Mouse (Mus musculus) ES-Bruce4 (cell line): ENCODE results near the gene Gdpd5. TPM values are rescaled to one million over a fixed set of nuclear protein-coding genes. Genes with fewer than 3 reads are reported as not detected.

Experiments
- H3K27ac ChIP-seq: 2 replicates; pipeline ENCODE4 v1.5.1; 2012; ENCODE audit warnings: low read length, inconsistent platforms; ENCODE audit not compliant: insufficient read depth
- H3K27me3 ChIP-seq: 2 replicates; pipeline ENCODE4 v1.6.1; 2012; ENCODE audit warnings: mild to moderate bottlenecking, low read length, inconsistent platforms; ENCODE audit not compliant: control insufficient read depth, poor library complexity, insufficient read depth, severe bottlenecking
- H3K36me3 ChIP-seq: 2 replicates; pipeline ENCODE4 v1.6.1; 2012; ENCODE audit warnings: inconsistent platforms, mild to moderate bottlenecking, low read length, moderate library complexity; ENCODE audit not compliant: control insufficient read depth, poor library complexity, insufficient read depth, severe bottlenecking
- H3K4me1 ChIP-seq: one replicate; pipeline ENCODE4 v1.8.1; 2011; ENCODE audit warnings: low read length; ENCODE audit not compliant: control insufficient read depth, insufficient read depth
- H3K4me3 ChIP-seq: 2 replicates; pipeline ENCODE4 v1.5.1; 2011; ENCODE audit warnings: low read depth, mild to moderate bottlenecking, low read length
- H3K9ac ChIP-seq: 2 replicates; pipeline ENCODE4 v1.6.1; 2012; ENCODE audit warnings: low read depth, mild to moderate bottlenecking, inconsistent platforms; ENCODE audit not compliant: poor library complexity, severe bottlenecking
- H3K9me3 ChIP-seq: replicated peaks from 2 replicates; pipeline ENCODE4 v1.6.1; 2012; ENCODE audit warnings: mild to moderate bottlenecking, low read length, inconsistent platforms; ENCODE audit not compliant: control insufficient read depth, poor library complexity, insufficient read depth, severe bottlenecking
- CTCF ChIP-seq: IDR thresholded peaks from one replicate; pipeline ENCODE4 v1.8.1; 2011; ENCODE audit warnings: low read depth, low read length
- EP300 ChIP-seq: IDR thresholded peaks from 2 replicates; pipeline ENCODE4 v1.6.1; 2011; ENCODE audit warnings: low read depth, low read length; ENCODE audit not compliant: insufficient read depth
- POLR2A ChIP-seq: IDR thresholded peaks from one replicate; pipeline ENCODE4 v1.8.1; 2011; ENCODE audit warnings: low read length; ENCODE audit not compliant: insufficient read depth
- polyA plus RNA-seq: library from polyadenylated mRNA; stranded (reverse); fragments of >200 nt; gene quantifications from 2 replicates; pipeline ENCODE4 v1.2.4, GENCODE M21; 2011; ENCODE audit warnings: low read depth; ENCODE audit not compliant: missing spikeins, insufficient read depth, insufficient read length

The Gdpd5 gene
- polyA plus RNA-seq, 1 experiment = 5.9 TPM

DNA sequence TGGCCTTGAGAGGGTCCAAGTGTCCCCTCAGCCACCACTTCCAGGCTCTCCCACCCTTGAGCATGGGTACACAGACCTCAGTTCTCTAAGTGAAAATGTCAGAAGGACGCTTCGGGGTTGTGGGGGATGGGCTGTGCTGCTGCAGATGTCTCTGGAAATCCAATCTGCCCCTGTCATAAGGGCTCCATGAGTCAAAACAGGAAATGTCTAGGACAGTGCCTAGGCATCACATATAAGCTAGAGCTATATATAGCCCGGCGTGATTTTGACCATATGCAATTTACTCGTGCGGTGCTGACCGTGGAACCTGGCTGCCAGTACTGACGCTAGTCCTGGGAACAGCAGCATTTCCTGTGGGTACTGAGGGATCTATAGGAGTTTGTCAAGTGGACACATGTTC is 20.2 kb downstream of the Gdpd5 start:
- no peaks in the 10 kb centered on the region for H3K36me3 ChIP-seq
- H3K9ac ChIP-seq = no peak overlapping the region
- no peaks in the 10 kb centered on the region for H3K27me3 ChIP-seq
- no peak for TF ChIP-seq CTCF
- no peak for TF ChIP-seq EP300
- TF ChIP-seq POLR2A = no peak
- H3K4me1 ChIP-seq = peaks cover 10% of the 10 kb centered on the region
- H3K9me3 ChIP-seq = 0 out of 2 replicates have a peak, but pooled peaks cover 2% of the 10 kb centered on the region
- no peak overlapping the region for H3K4me3 ChIP-seq
- no peak overlapping the region for H3K27ac ChIP-seq

DNA sequence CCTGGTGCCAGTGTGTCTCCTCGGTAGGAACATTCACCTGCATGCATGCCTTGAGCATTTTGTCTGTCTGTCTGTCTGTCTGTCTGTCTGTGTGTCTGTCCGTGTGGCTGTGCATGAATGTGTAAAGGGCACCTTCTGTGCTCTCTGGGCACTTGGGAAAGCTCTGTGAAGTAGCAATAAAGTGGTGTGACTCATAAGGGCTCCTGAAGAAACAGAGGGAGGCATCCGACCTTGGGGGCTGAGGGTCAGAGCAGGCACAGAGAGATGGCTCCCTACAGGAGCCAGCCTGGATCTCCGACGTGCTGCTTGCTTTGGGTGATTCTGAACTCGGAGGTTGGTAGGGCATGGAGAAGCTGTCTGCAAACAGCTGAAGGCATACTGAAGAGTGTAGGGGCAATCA is 21.3 kb downstream of the Gdpd5 start:
- Histone ChIP-seq H3K27ac (no peak overlapping the region), H3K9me3 (0 out of 2 replicates have a peak, but pooled peaks cover 2% of the 10 kb centered on the region), H3K36me3 (no peaks in the 10 kb centered on the region), H3K4me3 (no peak overlapping the region), H3K9ac (no peak overlapping the region), H3K4me1 (peaks cover 11% of the 10 kb centered on the region), H3K27me3 (no peaks in the 10 kb centered on the region)
- TF ChIP-seq EP300 = no peak
- no peak for TF ChIP-seq POLR2A
- TF ChIP-seq CTCF = no peak

DNA sequence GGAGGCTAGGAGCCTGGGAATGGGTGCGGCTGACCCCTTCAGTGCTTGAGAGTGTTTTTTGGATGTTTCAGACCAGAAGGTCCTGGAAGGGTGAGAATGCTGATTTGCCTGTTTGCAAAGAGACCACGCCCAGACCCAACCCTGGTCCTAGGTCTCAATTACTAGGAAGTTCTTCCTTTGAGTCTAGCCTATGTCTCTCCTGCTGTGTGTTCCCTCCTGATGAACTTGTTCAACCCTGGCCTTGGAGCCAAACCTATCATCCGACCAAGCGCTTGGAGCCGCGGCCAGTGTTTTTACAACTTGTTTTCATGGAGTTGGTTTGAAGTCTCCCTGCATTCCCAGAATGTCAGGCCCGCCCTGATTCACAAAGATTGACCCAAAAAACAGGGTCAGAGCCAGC is 22.0 kb downstream of the Gdpd5 start:
- Histone ChIP-seq H3K4me3 (no peak overlapping the region), H3K36me3 (no peaks in the 10 kb centered on the region), H3K27me3 (no peaks in the 10 kb centered on the region), H3K27ac (no peak overlapping the region), H3K9me3 (0 out of 2 replicates have a peak, but pooled peaks cover 2% of the 10 kb centered on the region), H3K9ac (no peak overlapping the region), H3K4me1 (peaks cover 11% of the 10 kb centered on the region)
- 0 out of 2 replicates have a peak, but pooled peaks have one; percentile 22 for TF ChIP-seq EP300
- TF ChIP-seq CTCF = no peak

DNA sequence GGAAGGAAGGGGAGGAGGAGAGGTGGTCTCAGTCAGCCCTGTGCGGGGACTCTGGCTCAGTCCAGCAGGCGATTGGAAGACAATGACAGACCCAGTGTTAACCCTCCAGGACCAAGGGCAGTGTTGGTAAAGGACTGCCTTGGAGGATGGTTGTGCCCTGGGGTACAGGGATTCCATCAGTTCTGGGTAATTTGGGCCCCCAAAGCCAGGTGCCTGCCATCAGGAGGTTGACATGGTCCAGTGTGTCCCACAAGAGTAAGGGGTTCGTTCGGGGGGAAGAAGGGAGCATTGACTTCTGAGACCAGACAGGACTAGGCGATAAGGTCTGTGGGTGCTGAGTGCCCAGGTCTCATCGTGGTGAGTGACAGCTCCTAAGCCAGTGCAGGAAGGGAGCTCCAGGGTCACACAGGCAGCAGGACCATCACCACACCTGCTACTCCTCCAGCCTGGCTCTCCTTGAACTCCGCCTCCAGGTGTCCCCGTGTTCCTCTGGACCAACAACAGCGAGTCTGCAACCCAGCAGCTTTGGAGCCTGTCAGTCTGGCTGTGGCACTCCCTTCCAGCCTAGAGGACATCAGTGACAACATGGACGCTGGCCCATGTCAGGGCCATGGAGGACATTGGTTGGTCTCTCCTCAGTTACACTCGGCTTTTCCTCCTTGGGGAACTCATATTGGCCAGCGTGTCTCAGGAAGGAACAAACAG is 23.0 kb downstream of the Gdpd5 start:
- H3K9me3 ChIP-seq = 0 out of 2 replicates have a peak, but pooled peaks cover 2% of the 10 kb centered on the region
- no peaks in the 10 kb centered on the region for H3K36me3 ChIP-seq
- no peak for TF ChIP-seq EP300
- no peak for TF ChIP-seq POLR2A
- no peak for TF ChIP-seq CTCF
- no peak overlapping the region for H3K4me3 ChIP-seq
- H3K27ac ChIP-seq = no peak overlapping the region
- H3K9ac ChIP-seq = no peak overlapping the region
- H3K27me3 ChIP-seq = no peaks in the 10 kb centered on the region
- peaks cover 11% of the 10 kb centered on the region for H3K4me1 ChIP-seq

DNA sequence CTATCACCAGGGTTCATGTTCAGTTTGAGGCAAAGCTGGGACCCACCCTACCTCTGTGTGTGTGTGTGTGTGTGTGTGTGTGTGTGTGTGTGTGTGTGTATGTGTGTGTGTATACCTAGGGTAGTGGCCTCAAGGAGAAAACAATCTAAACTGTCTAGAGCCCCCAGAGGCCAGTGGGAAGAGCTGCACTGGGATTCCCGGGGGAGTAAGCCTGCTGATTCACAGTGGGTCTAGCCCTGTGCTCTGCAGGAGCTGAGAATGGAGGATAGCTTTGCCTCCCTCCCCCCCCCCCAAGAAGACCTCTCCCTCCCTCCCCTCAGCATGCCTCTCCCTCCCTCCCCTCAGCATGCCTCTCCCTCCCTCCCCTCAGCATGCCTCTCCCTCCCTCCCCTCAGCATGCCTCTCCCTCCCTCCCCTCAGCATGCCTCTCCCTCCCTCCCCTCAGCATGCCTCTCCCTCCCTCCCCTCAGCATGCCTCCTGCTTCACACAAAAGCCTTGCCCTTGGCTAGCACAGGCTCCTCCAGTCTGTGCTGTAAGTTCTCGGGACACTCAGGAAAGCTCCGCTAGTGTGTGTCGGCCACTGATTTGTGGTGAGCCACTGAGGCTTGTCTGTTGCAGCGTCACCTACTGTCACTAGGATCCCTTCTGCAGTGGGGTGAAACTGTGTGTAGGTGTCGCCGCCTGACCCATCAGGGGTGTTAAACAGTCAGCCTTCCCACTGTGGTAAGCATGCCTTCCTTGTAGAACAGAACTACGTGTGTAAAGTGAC is 24.4 kb downstream of the Gdpd5 start:
- Histone ChIP-seq H3K9me3 (0 out of 2 replicates have a peak, but pooled peaks cover 2% of the 10 kb centered on the region), H3K4me1 (peaks cover 11% of the 10 kb centered on the region), H3K27me3 (no peaks in the 10 kb centered on the region), H3K9ac (no peak overlapping the region), H3K27ac (no peak overlapping the region), H3K36me3 (no peaks in the 10 kb centered on the region), H3K4me3 (no peak overlapping the region)
- no peak for TF ChIP-seq POLR2A
- TF ChIP-seq EP300 = peak; percentile 62; the same call in 1 of the 2 replicates

DNA sequence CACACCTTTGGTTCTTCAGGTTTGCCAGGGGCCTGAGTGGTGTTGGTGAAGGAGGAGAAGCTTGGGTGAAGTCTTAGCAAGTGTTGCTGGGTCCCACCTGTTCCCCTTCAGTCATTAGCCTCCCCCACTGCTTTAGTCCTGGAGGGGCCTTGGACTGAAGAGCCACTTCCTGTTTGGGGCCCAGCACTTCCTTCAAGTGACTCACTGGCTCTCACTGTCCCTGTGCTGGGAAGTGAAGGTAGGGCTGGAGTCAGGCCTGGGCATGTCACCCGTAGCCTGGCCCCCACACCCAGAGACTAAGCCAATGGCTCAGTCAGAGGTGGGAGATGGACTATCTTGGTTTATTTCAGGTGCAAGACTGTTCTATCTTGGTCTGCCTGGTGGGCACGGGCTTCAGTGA is 26.4 kb downstream of the Gdpd5 start:
- H3K4me1 ChIP-seq = peaks cover 12% of the 10 kb centered on the region
- H3K36me3 ChIP-seq = no peaks in the 10 kb centered on the region
- no peak overlapping the region for H3K9ac ChIP-seq

More for the DNA sequence above, 26.4 kb downstream of the Gdpd5 start:
- Histone ChIP-seq H3K9me3 (no peaks in the 10 kb centered on the region), H3K27me3 (no peaks in the 10 kb centered on the region), H3K4me3 (no peak overlapping the region), H3K27ac (no peak overlapping the region)
- TF ChIP-seq EP300 (peak; percentile 51; the same call in 1 of the 2 replicates), POLR2A (no peak)
